Mouse (Mus musculus): ENCODE measurements around the gene Shq1.

DNA sequence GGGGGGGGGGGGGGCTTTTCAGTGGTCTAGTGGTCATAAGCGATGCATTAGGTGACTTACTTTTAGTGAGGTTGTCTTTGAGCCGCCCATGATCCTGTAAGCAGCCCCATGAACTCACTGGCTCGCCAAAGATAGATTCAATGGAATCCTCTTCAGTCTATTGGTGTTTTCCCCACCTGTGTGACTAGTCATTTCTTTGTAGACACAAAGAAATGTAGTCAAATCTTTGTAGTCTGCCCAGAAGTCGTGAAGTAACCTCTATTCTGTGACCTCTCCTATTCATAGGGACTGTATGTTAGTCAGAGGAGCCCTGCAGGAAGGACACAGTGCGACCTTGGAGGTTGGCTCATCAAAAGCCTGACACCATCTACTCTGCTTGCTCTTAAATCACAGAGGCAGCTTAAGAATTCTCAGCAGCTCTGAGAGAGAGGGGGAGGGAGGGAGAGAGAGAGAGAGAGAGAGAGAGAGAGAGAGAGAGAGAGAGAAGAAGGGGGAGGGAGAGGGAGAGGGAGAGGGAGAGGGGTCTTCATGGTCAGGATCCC lies 150.3 kb downstream of the Shq1 start:
- TF ChIP-seq CTCF (IDR thresholded peaks at IDR 0.05; ENCODE audit: borderline replicate concordance, extremely low read depth, insufficient read depth, insufficient read length) (no peak), POLR2A (IDR thresholded peaks at IDR 0.05; ENCODE audit: borderline replicate concordance, extremely low read depth, insufficient read depth, insufficient read length, poor library complexity, severe bottlenecking) (no peak)
